Mouse (Mus musculus): ENCODE data around the gene Acin1.

Acin1 gene

DNA sequence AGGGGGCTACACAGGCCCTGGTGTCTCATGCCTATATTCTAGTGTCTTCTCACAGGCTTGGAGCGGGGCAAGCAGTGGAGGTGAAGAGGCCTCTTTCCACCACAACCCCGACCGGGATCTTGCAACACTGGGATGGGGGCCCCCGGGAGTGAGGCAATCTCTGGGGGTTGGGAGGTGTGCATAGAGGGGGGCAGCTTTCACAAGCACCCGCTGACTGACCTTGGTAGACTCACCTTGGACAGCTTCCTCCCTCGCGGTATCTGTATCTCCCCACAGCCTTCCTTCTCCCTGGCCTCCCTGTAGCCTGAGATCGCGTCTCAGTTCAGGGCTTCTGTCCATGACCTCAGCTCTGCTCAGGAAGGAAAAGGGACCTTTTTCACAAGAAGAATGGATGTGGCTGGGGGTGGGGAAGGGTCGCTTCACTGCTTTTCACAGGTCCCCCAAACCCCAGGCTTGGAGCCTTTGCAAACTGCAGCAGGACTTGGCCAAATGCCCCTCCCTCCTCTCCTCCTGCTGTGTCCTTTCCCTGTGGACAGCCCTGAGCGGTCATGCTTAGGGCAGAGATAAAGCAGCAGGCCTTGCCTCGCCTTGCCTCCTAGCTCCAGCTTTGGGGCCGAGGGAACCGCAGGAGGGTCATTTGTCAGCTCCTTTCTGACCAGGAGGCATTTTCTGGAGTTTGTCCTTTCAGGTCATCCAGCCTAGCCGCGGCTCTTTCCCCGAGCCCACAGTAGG, 20.0 kb upstream of the Acin1 start:
- in situ Hi-C loops (cut with MboI; ENCODE audit: low pct_unique_long_range_greater_than_20kb in 1 of 2, low sequenced_read_pairs in 2 of 2, unreplicated experiment in 1 of 2): loop anchor here in 1 of 2 experiments (25.0 kb wide), 1 partner anchor 106 kb away; the partner anchor contains the start of gene Rnf212b

DNA sequence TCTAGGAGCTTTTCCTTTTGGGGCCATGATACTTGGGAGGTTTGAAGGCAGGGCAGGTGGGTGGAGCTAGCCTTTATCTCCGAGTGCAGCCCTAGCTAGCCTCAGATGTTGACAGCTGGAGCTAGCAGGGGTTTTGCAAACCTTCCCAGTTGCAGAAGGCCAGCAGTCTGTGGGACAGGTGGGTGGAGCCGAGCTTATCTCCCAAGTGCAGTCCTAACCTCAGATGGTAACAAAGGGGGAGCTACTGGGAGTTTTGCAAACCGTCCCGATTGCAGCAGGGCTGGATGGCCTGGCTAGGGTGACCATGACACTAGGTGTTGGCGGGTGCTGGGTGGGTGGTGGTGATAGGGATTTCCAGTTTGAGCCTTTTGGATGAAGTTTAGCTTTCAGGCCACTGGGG, 19.1 kb upstream of the Acin1 start:
- in situ Hi-C loops (cut with MboI; ENCODE audit: low pct_unique_long_range_greater_than_20kb in 1 of 2, low sequenced_read_pairs in 2 of 2, unreplicated experiment in 1 of 2): loop anchor here in 1 of 2 experiments (25.0 kb wide), 1 partner anchor 106 kb away; the partner anchor contains the start of gene Rnf212b

- in situ Hi-C loops (cut with MboI; ENCODE audit: low pct_unique_long_range_greater_than_20kb in 1 of 2, low sequenced_read_pairs in 2 of 2, unreplicated experiment in 1 of 2): loop anchor here in 1 of 2 experiments (25.0 kb wide), 1 partner anchor 109 kb away; the partner anchor contains the start of gene Rnf212b
Observed at GRCm38 (mm10) chr14:54703207-54703606, 16.5 kb upstream of the Acin1 start.

DNA sequence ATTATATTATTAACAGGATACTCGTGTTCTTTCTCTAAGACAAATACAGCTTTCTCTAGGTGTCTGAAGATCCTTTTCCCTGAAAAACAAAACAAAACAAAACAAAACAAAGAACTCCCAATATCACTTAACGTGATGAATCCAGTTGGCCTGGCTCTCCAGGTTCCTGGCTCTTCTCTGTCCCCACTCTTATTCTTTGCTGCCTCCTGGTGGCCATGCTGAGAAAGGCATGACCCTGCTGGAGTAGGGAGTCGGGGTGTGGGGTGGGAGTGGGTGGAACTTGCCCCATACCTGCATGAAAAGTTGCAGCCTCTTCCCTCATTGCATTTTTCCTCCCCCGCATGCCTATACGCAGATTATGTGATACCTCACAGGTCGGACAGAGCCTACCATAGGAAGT, 14.6 kb upstream of the Acin1 start:
- in situ Hi-C loops (cut with MboI; ENCODE audit: low pct_unique_long_range_greater_than_20kb in 1 of 2, low sequenced_read_pairs in 2 of 2, unreplicated experiment in 1 of 2): loop anchor here in 1 of 2 experiments (25.0 kb wide), 1 partner anchor 111 kb away; the partner anchor contains the start of gene Rnf212b

GRCm38 (mm10) chr14:54699586-54699985, 12.9 kb upstream of the Acin1 start:
- in situ Hi-C loops (cut with MboI; ENCODE audit: low pct_unique_long_range_greater_than_20kb in 1 of 2, low sequenced_read_pairs in 2 of 2, unreplicated experiment in 1 of 2): no loop called here

- in situ Hi-C loops (cut with MboI; ENCODE audit: low pct_unique_long_range_greater_than_20kb in 1 of 2, low sequenced_read_pairs in 2 of 2, unreplicated experiment in 1 of 2): no loop called here
Observed at GRCm38 (mm10) chr14:54698733-54699132, 12.0 kb upstream of the Acin1 start, which contains the start of gene Gm29776. Gene Gm29776, minus strand, starts transcription at chr14:54698833.

DNA sequence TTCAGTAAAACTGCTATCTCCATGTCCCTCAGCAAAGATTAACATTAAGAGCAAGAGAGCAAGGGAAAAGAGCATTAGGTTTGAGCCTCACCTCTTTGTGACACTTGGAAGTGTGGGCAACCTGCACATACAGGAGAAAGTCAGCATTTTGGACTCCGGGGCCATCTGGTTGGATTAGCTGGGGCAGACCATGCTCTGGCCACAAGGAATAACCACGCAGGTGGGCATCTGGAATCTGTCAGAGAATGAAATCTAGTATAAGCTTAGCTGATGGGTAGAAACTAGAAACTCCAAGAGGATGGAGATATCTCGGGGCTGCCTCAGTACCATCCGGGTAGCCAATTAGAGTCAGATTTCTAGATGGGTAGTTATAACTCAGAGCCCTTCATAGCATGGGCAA, 10.0 kb upstream of the Acin1 start:
- in situ Hi-C loops (cut with MboI; ENCODE audit: low pct_unique_long_range_greater_than_20kb in 1 of 2, low sequenced_read_pairs in 2 of 2, unreplicated experiment in 1 of 2): no loop called here

GRCm38 (mm10) chr14:54695042-54695441, 8.3 kb upstream of the Acin1 start:
- in situ Hi-C loops (cut with MboI; ENCODE audit: low pct_unique_long_range_greater_than_20kb in 1 of 2, low sequenced_read_pairs in 2 of 2, unreplicated experiment in 1 of 2): no loop called here

GRCm38 (mm10) chr14:54687251-54687650, 520 bp upstream of the Acin1 start:
- in situ Hi-C loops (cut with MboI; ENCODE audit: low pct_unique_long_range_greater_than_20kb in 1 of 2, low sequenced_read_pairs in 2 of 2, unreplicated experiment in 1 of 2): no loop called here

GRCm38 (mm10) chr14:54686063-54686521, 639 bp downstream of the Acin1 start, which contains the start of gene 1700123O20Rik:
Gene 1700123O20Rik, plus strand, starts transcription at chr14:54686216.
- in situ Hi-C loops (cut with MboI; ENCODE audit: low pct_unique_long_range_greater_than_20kb in 1 of 2, low sequenced_read_pairs in 2 of 2, unreplicated experiment in 1 of 2): no loop called here

DNA sequence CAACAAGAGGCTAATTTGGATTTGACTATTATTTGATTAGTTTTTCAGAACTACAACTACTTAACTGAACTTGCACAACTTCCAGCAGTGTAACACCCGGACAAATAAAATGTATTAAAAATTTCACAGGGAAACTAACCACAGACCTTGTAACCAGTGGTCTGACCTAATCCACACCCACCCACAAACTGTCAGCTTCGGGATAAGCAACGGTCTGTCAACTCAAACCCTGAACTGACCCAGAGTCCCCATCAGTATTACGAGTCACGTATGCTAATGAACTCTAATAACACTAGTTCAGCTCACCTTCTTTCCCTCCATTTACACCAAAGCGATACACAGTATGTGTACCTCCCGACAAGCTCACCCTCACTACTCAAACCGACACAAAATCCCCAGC, 1.3 kb downstream of the Acin1 start:
- in situ Hi-C loops (cut with MboI; ENCODE audit: low pct_unique_long_range_greater_than_20kb in 1 of 2, low sequenced_read_pairs in 2 of 2, unreplicated experiment in 1 of 2): no loop called here

- in situ Hi-C loops (cut with MboI; ENCODE audit: low pct_unique_long_range_greater_than_20kb in 1 of 2, low sequenced_read_pairs in 2 of 2, unreplicated experiment in 1 of 2): no loop called here
Observed at GRCm38 (mm10) chr14:54682396-54682795, 4.3 kb downstream of the Acin1 start.

DNA sequence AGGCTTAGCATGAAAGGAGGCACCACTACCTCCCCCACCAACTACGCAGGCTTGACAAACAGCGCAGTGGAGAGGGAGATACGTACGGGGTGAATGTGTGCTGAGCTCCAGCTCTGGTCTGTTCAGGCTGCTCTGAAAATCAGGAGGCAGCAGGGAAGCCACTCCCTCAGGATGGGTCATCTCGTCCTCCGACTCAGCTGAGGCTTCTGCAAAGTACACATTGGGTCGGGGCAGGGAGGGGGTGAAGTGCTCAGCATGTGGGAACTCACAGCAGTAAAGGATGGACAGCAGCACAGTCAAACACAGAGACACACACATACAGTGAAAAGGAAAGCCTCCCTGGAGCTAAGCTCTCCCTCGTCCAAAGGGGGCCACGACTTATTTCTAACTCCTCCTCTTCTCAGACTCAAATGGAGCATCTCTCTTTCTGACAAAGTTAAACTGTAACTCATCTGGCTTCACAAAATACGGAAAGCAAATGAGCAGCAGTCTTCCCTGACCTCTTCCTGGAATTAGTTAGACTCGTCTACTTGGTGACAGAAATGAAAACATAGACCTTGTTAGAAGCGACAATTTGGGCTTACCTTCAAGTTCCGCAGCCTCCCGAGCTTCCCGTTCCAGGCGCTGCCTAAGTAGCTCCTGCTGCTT, 8.0 kb downstream of the Acin1 start:
- in situ Hi-C loops (cut with MboI; ENCODE audit: low pct_unique_long_range_greater_than_20kb in 1 of 2, low sequenced_read_pairs in 2 of 2, unreplicated experiment in 1 of 2): no loop called here

GRCm38 (mm10) chr14:54676290-54676689, 10.4 kb downstream of the Acin1 start:
- in situ Hi-C loops (cut with MboI; ENCODE audit: low pct_unique_long_range_greater_than_20kb in 1 of 2, low sequenced_read_pairs in 2 of 2, unreplicated experiment in 1 of 2): no loop called here

DNA sequence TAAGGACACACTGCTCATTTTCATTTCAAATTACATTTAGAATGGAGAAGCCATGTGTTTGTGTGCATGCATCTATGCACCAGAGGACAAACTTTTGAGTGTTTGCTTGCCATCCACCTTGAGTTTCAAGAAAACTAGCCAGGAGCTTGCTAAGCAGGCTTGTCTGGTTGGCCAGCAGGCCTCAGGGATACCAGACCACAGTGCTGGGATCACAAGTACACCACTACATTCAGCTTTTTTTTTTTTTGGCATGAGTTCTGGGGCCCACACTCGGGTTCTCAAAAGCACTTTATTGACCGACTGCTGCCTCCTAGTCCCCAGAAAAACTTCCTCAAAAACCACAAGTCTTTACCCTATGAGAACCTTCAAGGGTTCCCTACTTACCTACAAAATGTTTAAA, 12.4 kb downstream of the Acin1 start:
- in situ Hi-C loops (cut with MboI; ENCODE audit: low pct_unique_long_range_greater_than_20kb in 1 of 2, low sequenced_read_pairs in 2 of 2, unreplicated experiment in 1 of 2): no loop called here

DNA sequence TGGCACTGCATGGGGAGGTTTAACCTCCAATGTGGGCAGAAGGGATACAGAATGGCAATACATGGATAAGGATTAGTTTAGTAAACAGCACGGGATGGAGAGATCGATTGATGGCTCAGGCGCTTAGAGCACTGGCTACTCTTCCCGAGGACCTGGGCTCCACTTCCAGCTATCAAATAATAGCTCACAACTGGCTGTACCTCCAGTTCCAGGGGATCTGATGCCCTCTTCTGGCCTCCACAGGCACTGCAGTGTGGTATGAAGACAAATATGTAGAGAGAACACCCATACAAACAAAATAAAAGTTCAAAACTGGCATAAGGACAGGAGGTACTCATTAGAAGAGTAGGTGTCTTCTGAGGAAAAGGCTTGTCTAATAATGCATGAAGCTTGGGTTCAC, 17.4 kb downstream of the Acin1 start:
- in situ Hi-C loops (cut with MboI; ENCODE audit: low pct_unique_long_range_greater_than_20kb in 1 of 2, low sequenced_read_pairs in 2 of 2, unreplicated experiment in 1 of 2): no loop called here

DNA sequence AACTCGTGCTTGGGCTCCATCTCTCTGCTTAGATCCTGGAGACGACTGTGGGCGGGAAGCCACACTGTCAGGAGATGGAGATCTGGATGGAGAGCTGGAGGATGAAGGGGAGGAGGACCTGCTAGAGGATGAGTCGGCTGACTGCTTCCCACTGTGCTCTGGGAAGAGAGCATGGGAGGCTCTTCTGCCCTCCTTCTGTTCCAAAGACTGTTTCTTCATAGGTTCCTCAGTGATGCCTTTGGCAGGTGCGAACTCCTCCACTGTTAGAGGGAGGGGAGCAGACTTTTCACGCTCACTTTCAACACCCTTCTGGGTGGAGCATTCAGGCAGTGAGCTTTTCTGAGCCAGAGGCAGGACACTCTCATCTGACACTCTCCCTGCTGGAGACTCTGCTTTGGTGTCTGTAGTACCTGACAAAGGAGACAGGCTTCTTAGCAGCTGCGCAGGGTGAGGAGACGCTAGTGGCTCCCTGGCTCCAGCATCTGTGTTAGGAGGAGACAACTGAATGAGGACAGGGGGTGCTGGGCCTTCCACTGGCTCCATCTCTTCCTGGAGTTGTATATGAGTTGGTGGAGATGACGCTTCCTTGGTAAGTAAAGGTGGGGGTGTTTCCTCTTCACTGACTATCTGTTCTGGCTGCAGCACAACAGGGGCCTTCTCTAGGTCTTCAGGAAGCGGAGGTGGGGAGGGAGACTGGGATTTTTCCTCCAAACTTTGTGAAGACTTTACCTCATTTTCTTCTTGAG, 22.1 kb downstream of the Acin1 start:
- in situ Hi-C loops (cut with MboI; ENCODE audit: low pct_unique_long_range_greater_than_20kb in 1 of 2, low sequenced_read_pairs in 2 of 2, unreplicated experiment in 1 of 2): no loop called here

DNA sequence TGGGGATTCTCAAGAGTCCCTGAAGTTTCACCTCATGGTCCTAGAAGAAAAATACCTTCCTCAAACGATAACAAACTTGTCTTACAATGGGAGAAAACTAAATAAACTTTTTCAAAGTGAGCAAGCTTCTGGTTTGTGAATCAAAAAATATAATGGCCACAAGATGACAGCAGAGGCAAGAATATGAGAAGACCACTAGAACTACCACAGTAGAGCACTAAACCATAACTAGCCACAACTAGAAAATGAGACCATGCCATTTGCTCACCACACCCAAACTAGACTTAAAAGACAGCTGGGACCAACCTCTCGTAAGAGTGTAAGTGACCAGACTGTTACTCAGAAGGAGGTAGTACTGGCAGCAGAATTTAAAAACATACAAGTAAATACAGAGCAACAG, 26.7 kb downstream of the Acin1 start:
- in situ Hi-C loops (cut with MboI; ENCODE audit: low pct_unique_long_range_greater_than_20kb in 1 of 2, low sequenced_read_pairs in 2 of 2, unreplicated experiment in 1 of 2): no loop called here

- in situ Hi-C loops (cut with MboI; ENCODE audit: low pct_unique_long_range_greater_than_20kb in 1 of 2, low sequenced_read_pairs in 2 of 2, unreplicated experiment in 1 of 2): no loop called here
Observed at GRCm38 (mm10) chr14:54653496-54653895, 33.2 kb downstream of the Acin1 start.

All from mouse embryonic stem cell (cell line).